Mouse (Mus musculus): ENCODE results near the gene Podn.
"Not testable (repeated sequence)": the region's sequence is repeated elsewhere in the genome, so short reads cannot be mapped to it uniquely, and the experiment has no call there.

Gene Podn

GRCm38 (mm10) chr4:108079191-108079590, 17.1 kb downstream of the Podn start:
- in situ Hi-C loops (cut with MboI, MseI) = not testable (repeated sequence)

- in situ Hi-C loops (cut with MboI, MseI) = no loop called here
These were observed 18.9 kb downstream of the Podn start for GRCm38 (mm10) chr4:108077224-108077955.

GRCm38 (mm10) chr4:108074204-108074823, 21.9 kb downstream of the Podn start:
- in situ Hi-C loops (cut with MboI, MseI) = no loop called here

GRCm38 (mm10) chr4:108072086-108072485, 24.2 kb downstream of the Podn start:
- in situ Hi-C loops (cut with MboI, MseI) = no loop called here

- in situ Hi-C loops (cut with MboI, MseI) = no loop called here
These were observed 24.9 kb downstream of the Podn start for GRCm38 (mm10) chr4:108071235-108071901.

- in situ Hi-C loops (cut with MboI, MseI) = no loop called here
These were observed 25.5 kb downstream of the Podn start for GRCm38 (mm10) chr4:108070723-108071122.

- in situ Hi-C loops (cut with MboI, MseI) = no loop called here
These were observed 26.0 kb downstream of the Podn start for GRCm38 (mm10) chr4:108070286-108070685.

GRCm38 (mm10) chr4:108068081-108068480, 28.2 kb downstream of the Podn start:
- in situ Hi-C loops (cut with MboI, MseI) = no loop called here

- in situ Hi-C loops (cut with MboI, MseI) = no loop called here
These were observed 29.0 kb downstream of the Podn start for GRCm38 (mm10) chr4:108067261-108067660.

GRCm38 (mm10) chr4:108066569-108066968, 29.7 kb downstream of the Podn start:
- in situ Hi-C loops (cut with MboI, MseI) = no loop called here

GRCm38 (mm10) chr4:108065176-108065844, 30.9 kb downstream of the Podn start:
- in situ Hi-C loops (cut with MboI, MseI) = no loop called here

- in situ Hi-C loops (cut with MboI, MseI) = no loop called here
These were observed 32.6 kb downstream of the Podn start for GRCm38 (mm10) chr4:108063616-108064015.

- in situ Hi-C loops (cut with MboI, MseI) = no loop called here
These were observed 33.7 kb downstream of the Podn start for GRCm38 (mm10) chr4:108062524-108062923.

GRCm38 (mm10) chr4:108060774-108061173, 35.5 kb downstream of the Podn start:
- in situ Hi-C loops (cut with MboI, MseI) = no loop called here

GRCm38 (mm10) chr4:108059601-108060379, 36.5 kb downstream of the Podn start:
- in situ Hi-C loops (cut with MboI, MseI) = no loop called here

GRCm38 (mm10) chr4:108058166-108058565, 38.1 kb downstream of the Podn start:
- in situ Hi-C loops (cut with MboI, MseI) = no loop called here

GRCm38 (mm10) chr4:108057247-108057646, 39.0 kb downstream of the Podn start:
- in situ Hi-C loops (cut with MboI, MseI) = no loop called here

GRCm38 (mm10) chr4:108055873-108056272, 40.4 kb downstream of the Podn start:
- in situ Hi-C loops (cut with MboI, MseI) = no loop called here

GRCm38 (mm10) chr4:108052673-108053072, 43.6 kb downstream of the Podn start:
- in situ Hi-C loops (cut with MboI, MseI) = no loop called here

- in situ Hi-C loops (cut with MboI, MseI) = no loop called here
These were observed 44.5 kb downstream of the Podn start for GRCm38 (mm10) chr4:108051687-108052274.

GRCm38 (mm10) chr4:108046136-108046535, 50.1 kb downstream of the Podn start:
- in situ Hi-C loops (cut with MboI, MseI) = no loop called here

All from T-helper 1 cell (primary cell).